Mouse (Mus musculus) embryo, embryonic 9.5 days (tissue): ENCODE results near the gene 9130213A22Rik.

Experiments used
- DNase-seq: peaks from one replicate; pipeline ENCODE4 v3.0.0-alpha.2; 2017; ENCODE audit errors: extremely low spot score

Gene 9130213A22Rik

DNA sequence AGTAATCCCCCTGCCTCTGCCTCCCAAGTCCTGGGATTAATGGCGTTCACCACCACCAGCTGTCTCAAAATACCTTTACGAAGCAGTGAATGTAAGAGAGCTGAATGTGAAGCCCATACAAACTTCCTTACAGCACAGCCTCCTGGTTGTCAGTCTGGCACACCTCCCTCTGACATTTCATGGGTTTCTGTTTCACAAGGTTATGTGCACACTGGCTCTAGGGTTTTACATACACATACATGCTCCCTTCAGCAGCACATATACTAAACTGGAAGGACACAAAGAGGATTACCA is 47.7 kb downstream of the 9130213A22Rik start:
- DNase-seq, result no peak

DNA sequence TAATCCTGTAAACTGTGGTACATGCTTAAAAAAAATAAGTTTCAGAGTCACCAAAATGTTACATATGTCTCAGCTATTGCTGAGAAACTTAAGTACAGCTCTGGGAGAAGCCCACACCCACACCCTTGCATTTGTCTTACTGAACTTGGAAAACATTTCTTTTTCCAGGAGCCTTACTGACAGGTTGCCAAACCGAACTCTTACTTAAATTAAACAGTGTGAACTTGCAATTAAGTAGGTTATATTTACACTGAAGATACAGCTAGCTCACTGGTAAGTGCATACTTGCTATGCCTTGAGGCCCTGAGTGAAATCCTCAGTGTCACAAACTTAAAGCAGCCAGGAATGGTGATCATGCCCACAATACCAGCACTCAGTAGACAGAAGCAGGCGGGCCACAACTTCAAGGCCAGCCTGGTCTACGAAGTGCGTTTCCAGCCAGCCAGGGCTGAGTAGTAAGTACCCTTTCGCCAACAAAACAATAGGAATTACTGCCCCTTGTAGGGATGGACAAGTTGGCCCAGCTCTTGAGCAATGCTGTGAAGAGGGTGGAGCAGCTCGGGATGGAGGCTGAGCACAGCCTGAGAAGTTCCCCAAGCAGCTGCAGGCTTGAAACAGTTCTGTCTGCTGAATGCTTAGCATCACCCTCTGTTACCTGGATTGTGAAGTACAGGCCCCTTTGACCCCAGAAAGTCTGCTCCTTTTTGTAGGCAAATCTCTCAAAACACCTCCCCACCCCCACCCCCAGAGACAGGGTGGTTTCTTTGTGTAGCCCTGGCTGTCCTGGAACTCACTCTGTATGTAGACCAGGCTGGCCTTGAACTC is 48.2 kb downstream of the 9130213A22Rik start:
- no peak for DNase-seq

DNA sequence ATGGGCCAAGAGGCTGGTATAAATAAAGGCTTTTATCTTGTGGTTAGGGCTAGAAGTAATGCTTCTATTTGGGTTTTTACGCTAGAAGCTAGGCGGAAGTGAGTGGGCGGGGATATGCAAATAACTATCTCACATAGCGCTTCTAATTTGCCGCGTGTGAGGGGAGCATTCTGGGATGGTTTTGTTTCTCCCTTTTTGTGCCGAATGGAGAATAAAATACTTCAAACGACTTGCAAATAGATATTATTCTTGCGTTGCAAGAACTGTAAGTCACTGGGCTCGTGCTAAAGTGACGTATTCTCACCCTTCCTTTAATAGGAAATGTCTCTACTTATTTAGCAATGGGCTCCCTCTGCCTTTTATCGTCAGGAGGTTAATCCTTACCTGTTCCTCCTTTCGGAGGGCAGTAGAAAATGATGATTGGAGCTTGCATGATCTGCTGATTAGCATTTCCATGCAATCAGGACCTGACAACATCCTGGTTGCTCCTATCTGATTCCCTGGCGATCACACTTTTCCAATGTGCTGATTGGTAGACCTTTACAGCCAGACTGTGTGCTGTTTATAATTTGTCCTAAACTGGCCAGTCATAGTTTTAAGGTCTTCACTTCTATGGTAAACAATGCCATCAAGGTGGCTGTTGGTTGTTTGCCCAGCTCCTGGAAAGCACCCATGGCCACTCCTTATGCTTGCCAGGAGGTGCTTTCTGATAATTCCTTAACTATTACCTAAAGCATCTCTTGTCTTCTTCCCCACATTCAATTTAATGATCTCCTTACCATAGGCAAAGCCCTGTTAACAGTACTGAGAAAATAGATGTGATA is 49.1 kb downstream of the 9130213A22Rik start:
- peak; percentile 93 for DNase-seq

GRCm38 (mm10) chr11:69072666-69073064 is 49.7 kb downstream of the 9130213A22Rik start:
- DNase-seq, result no peak

- no peak for DNase-seq
These were observed 50.2 kb downstream of the 9130213A22Rik start for GRCm38 (mm10) chr11:69072234-69072633.

- no peak for DNase-seq
These were observed 51.1 kb downstream of the 9130213A22Rik start for GRCm38 (mm10) chr11:69071262-69071661.

- DNase-seq, result peak; percentile 93
These were observed 51.7 kb downstream of the 9130213A22Rik start, which contains the start of gene Tmem107 for GRCm38 (mm10) chr11:69070590-69071222. TSS of gene Tmem107 (plus strand) at chr11:69070806.

- no peak for DNase-seq
These were observed 52.3 kb downstream of the 9130213A22Rik start for GRCm38 (mm10) chr11:69070093-69070492.
